Mouse (Mus musculus) hematopoietic stem cell, adult 5-6 weeks (primary cell): ENCODE measurements around the gene Dok7. TPM values are rescaled to one million over a fixed set of nuclear protein-coding genes. Genes with fewer than 3 reads are reported as not detected.

ENCODE experiments used
- ATAC-seq, 2 experiments: fragments of 125-278 bp in 1 of 2; replicated peaks in 1 of 2; 2 replicates each; pipeline ENCODE4 v1.8.0; 2016 to 2017; ENCODE audit warnings: inconsistent platforms in 2 of 2, mild to moderate bottlenecking in 2 of 2, moderate number of reproducible peaks in 2 of 2, low read depth in 1 of 2, moderate TSS enrichment in 1 of 2; ENCODE audit not compliant: low FRiP score in 2 of 2, poor library complexity in 2 of 2, severe bottlenecking in 2 of 2, insufficient read depth in 1 of 2, low TSS enrichment in 1 of 2
- total RNA-seq: library from RNA; stranded (forward); fragments of 172-1452, 232-1000 nt; gene quantifications from 2 replicates; pipeline ENCODE4 v1.2.3, GENCODE M21; 2017

Gene Dok7
- total RNA-seq, 1 experiment from 2014 or later, result not detected

DNA sequence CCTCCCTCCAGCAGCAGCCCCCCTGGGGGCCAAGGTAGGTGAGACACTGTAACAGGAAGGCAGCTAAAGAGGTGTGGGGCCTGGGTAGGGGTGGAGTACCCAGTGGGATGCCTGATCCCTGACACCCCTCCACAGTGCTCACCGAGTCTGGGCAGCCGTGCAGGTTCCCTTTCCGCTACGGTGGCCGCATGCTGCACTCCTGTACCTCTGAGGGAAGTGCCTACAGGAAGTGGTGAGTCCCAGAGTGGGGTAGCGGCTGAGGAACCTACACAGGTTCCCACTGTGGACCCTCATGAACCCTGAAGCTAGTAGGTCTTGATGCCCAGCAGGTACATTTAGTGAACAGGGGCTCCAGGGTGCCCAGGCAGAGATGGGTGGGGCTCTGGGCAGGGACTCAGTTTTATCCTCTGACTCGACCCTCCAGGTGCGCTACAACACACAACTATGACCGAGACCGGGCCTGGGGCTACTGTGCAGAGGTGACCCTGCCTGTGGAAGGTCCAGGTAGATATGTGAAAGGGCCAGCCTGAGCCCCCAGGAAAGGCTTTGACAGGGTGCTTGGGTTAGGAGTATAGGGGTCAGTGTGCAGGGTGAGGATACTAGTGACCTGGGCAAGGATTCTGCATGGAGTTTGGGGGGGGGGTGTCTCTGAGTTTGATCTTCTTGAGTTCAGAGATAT, 14.0 kb upstream of the Dok7 start:
- peak; percentile 54 to 70 for ATAC-seq

DNA sequence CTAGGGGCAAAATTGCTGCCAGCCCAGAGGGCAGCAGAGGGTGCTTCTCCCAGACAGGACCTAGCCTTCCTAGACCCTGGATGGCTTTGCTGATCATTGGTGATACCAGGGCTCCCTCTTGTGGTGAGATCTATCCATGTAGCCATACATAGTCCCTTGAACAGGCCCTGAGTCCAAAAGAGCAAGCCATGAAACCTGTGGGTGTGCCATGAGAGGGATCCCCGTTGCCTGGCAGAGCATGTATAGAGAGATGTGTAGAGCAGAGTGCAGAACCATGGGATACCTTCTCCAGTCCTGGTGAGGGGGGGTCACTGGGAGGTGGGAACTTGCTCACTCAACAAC, 13.5 kb upstream of the Dok7 start:
- peak; percentile 65 to 70 for ATAC-seq

DNA sequence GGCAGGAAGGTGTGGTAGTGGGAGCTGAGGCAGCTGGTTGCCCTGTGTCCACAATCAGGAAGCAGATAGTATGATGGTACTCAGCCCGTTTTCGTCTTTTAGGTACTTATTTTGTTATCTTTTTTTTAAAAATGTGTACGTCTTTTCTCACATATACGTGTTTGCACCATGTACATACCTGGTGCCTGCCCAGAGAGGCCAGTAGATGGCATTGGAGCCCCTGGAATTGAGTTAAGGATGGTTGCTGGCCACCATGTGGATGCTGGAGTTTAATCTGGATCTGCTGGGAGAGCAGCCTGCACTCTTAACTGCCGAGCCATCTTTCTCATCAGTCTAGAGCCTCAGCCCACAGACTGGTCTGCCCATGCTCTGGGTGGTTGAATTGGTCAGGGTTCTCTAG, 6.0 kb upstream of the Dok7 start:
- ATAC-seq, result no peak

DNA sequence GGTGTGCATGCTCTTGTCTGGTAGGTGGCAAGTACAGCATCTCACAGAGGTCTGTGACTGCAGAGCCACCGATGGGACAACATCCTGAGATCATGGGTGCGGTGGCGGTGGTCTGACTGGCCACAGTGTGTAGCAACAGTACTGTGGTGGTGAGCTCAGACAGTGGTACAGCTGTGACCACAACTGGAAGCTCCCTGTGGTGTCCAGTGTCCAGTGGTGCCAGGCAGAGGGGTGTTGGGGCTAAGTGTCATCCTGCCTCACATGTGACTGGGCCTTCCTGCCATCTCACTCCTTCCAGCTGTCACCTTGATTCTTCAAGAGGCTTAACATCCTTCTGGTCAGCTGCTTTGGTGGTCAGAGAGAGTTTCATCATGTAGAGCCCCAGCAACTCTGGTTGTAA, 1.9 kb upstream of the Dok7 start:
- ATAC-seq, result no peak

DNA sequence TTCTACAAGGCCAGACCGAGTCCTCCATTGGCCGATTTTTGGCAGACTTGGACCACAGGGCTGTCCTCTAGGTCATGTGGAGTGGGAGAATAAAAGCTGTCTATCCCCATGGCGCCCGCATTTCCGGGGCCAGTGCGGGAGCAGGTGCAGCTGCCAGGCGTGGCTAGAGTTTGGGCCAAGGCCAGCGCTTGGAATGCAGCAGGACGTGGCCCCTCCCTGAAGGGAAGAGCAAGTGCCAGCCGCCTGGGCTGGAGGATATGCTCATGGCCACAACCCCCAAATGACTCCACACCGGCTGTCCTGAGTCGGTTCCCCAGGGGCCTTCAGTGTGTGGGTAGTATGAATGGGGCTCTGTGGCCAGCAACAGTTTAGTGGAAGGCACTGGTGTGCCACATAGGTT, 1.5 kb upstream of the Dok7 start:
- ATAC-seq, result no peak

DNA sequence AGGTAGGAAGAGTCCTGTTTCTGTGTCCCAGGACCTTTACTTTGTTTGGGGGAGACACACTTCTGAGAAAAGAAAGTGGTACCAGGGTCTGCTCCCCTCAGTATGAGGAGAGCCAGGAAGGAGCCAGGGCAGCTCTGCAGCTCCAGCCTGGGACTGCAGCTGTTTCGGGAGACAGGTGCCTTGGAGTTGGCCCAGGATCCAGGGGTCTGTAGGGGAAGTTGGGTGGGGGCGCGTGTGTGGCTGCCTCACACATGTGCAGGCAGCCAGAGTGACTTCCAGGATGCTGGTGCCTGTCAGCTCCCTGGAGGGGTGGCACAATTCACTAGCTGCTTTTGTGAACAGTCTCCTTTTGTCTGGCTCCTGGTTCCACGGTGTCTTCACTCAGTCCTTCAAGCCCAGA, 1.0 kb downstream of the Dok7 start:
- no peak for ATAC-seq

DNA sequence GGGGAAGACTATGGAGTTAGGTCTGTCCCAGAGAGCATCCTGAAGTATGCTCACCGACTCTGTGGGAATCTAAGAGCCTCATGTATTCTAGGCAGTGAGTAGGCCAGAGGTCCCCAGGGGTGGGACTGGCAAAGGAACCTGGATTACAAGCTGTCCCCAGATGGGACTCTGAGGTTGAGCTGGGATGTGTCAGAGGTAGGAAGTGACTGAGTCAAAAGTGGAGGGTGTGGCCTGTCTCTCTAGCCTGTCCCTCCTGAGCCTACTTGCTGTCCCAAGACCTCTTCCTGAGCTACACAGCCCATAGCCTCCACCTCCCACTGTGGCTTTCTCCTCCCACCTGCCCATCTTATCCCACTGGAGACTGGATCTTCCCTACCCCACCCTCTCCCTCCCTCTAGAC, 1.6 kb downstream of the Dok7 start:
- ATAC-seq, result no peak

DNA sequence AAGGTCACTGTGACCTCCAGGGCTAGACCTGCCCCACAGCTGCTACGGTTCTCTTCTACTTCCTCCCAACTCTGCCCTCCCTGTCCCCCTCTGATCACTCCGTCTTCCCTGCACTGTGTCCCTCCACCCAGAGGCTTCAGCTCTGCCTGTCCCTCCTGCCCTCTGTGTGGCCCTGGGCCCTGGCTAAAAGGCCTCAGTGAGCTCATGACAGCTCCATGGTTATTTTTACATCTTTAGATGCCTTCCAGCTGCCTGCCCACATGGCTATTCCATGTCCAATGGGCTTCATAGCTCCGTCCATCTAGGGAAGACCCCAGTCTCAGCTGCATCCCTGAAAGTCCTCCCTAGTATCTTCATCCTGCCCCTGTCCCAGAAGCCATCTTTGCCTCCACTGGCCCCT, 3.5 kb downstream of the Dok7 start:
- no peak for ATAC-seq

DNA sequence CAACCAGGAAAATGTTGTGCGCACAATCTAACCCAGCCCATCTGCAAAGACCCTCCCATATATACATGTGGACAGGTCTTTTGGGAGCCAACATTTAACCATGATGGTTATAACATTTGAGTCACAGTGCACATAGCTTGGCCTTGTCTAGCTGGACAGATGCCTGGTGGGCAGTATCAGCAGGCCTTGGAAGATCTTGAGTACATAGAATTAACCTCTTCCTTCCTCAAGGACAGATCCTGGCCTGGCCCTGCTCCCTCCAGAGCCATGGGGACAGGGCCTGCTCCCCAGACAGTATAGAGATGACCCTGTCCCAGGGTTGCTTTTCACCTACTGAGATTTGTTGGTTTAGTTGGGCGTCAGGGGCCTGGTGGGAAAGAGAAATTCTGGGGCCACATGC, 13.3 kb downstream of the Dok7 start:
- no peak for ATAC-seq

DNA sequence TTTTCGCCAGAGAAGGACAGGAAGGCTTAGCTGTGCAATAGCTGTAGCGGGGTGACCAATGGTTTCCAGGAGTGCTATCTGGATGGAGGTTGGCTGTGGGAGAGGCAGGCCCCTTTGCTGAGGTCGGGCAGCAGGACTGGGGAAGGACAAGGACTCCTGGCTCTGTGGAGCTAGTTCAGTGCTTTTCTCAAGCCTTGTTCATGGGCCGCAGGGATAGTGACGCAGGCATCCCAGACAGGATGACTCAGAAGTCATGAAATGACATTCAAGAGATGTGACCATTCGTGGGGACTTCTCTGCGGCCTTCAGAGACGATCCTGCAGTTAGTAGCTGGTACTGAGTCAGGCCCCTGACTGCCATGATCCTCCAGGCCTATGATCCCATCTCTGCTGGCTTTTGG, 13.7 kb downstream of the Dok7 start:
- ATAC-seq, result no peak

DNA sequence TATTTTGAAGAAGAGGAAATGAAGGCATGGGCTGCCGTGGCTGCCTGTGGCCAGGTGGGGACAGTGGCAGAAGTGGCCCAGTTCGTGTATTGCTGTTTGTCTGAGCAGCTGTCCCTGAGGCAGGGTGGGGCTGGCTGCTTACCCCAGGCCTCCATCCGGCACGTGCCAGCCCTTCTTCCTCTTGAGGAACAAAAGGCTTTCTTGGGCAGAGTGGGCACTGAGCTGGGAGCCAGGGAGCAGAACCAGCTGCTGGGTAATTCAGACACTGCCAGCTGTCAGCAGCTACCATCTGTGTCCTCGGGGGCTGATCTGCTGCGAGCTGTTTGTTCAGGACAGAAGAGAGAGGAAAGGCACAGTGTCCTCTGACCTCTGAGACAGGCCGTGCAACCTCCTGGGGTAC, 14.4 kb downstream of the Dok7 start:
- no peak for ATAC-seq

DNA sequence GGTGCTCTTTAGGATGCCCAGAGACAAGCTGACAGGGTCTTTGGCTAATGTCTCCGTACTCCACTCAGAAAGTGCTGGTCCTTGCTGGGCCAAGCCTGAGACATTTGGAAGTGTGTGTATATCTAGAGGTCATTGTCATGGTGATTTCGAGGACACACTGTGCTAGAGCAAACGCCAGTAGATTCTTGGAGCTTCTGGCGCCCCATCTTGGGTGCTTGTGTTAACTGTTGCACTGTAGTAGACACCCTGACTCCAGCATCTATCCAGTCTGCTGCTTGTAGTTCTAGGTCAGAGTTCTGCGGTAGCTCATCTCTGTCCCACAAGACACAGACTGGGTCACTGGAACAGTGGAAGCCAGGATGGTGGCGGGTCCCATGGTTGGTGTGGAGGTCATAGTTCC, 15.3 kb downstream of the Dok7 start:
- no peak for ATAC-seq

DNA sequence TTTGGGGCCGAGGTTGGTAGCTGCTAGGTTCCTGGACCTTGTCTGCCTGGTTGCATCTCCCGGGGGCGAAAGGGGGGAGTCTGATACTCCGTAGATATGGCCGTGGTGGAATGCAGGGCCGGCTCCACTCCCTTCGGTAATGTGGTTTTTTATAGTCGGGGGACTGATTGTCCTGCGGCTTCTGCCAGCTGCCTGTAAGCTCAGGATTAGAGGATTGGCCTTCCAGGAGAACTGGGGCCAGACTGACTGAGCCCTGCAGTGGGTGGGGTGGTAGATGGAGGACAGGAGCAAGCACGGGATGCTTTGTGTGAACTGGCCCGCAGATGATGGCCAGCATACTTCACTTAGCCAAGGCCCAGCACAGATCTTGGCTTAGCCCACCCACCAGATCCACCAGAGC, 16.7 kb downstream of the Dok7 start:
- no peak for ATAC-seq

DNA sequence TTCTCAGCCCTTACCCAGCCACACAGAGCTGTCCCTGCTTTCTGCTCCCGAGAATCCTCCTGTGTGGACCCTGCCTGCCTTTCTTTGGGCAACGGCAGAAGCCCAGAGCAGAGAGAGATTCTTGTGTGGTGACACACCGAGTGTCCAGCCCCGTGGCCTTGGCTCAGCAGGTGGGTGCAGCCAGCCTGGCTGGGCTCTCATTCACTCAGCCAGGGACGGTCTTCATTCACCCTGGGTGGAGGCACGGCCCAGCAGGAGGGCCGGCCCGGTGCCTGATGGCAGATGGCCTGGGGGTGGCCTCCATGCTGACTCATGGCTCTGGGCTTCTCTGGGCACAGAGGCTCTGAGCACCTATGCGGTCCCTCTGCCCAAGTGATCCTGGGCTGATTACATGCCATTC, 17.4 kb downstream of the Dok7 start:
- ATAC-seq, result 0 out of 4 replicates have a peak, but pooled peaks of 1 of the 2 experiments have one; percentile 4

DNA sequence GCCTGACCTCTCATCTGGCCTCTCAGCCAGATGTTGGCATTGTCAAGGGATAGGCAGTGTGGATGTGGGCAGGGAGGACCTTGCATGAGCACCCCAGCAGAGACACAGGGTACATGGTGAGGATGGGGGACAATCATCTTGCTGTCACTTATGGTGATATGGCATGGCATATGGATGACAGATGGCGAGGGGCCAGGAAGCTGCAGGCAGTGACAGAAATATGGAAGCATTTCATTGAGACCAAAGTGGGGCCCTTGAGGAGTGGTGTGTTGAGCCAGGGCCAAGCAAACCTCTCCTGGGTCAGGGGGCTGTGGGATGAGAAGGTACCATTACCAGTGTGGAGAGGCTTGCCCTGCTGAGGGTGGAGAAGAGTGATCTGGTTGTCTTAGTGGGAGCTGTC, 19.8 kb downstream of the Dok7 start:
- no peak for ATAC-seq

DNA sequence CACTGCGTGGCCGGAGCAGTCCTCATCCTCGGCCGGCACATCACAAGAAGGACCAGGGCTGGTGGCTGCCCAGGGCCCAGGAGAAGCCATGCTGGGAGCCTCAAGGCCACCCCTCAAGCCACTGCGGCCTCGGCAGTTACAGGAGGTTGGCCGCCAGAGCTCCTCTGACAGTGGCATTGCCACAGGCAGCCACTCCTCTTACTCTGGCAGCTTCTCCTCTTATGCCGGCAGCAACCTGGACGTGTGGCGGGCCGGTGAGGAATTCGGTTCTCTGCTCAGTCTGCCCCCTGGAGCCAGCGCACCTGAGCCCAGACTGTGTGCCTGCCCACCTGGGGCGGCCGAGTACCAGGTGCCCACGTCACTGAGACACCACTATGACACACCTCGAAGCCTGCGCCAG, 22.5 kb downstream of the Dok7 start:
- ATAC-seq, result no peak

DNA sequence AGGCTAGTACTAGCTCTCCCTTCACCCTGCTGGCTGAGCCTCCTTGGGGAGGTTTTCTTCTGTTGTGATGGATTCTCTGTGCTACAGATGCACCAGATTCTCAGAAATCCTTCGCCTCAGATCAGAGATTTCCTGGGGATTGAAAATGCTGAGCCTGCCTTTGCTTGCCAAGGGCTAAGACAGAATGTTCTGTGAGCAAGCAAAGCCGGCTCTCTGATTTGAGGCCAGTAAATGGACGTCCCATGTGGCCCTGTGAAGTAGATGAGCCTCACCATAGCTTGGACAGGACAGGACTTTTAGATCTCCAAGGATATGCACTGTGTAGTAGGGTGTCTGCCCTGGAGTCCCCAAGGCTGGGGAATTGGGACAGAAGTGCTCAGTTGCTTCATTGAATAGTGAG, 28.3 kb downstream of the Dok7 start:
- ATAC-seq, result no peak

DNA sequence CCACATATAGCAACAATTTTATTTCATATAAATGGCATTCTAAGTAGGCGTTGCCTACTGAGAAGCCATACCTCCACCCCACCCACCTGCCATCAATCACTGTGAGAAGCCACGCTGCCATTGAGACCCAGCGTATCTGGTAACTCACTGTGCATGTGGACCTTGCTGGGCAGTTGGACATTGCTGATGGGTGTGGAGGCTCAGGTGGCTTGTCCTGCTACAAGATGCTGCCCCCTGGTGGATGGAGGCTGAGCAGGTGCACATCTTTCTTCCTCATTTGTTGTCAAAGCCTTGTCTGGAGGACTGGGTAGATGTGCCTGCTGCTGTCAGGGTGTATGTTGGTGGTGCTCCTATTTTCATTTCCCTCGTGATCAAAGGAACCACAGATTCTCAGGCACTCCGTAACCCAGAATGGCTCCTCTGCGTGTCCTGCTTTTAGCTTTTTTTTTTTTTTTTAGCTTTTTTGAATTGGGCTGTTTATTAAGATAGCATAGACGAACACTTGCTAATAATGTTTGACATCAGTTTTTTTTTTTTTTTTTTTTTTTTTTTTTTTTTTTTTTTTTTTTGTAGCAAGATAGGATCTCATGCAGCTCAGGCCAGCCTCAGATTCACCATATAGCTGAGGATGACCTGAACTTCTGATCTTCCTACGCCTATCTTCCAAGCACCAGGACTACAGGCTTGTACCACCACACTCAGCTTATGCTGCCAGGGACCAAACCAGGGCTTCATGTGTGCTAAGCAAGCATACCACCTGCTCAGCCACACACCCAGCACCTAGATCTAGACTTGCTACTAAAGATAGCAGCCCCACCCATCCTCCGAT, 32.4 kb downstream of the Dok7 start:
- peak; percentile 50 to 70; a peak in 3 of 4 replicates for ATAC-seq

DNA sequence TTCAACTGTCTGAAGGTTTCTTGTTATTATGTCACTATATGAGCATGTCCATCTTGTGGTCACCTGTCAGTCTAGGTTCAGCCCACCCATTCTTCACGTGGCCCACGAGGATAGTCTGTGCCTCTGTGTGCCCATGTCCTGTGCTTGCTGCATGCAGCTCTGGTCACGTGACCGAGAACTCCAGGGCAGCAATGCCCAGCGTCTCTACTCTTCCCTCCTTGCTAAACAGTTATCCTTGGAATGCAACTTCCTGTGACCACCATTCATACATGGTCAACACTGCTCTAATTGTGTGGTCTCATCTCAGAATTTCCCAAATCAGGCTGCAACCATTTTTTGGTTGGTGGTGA, 33.0 kb downstream of the Dok7 start:
- ATAC-seq, result no peak
